Mouse (Mus musculus): Measurements from ENCODE around the gene Aoc2. TPM values are rescaled to one million over a fixed set of nuclear protein-coding genes. Genes with fewer than 3 reads are reported as not detected.

Gene Aoc2
- polyA plus RNA-seq (2012; fragmentation: generic; extraction: Trizol): 1.2 TPM

GRCm38 (mm10) chr11:101324763-101325162, at the start of gene Aoc2:
Gene Aoc2, plus strand, starts transcription at chr11:101325063.
- H3K4me2 ChIP-seq (ENCODE audit: low read depth): no peak within 1 kb of the TSS
- no peaks in the 10 kb centered on the region for H3K79me2 ChIP-seq (ENCODE audit: control insufficient read depth, insufficient read depth)
- no peak within 1 kb of the TSS for H3ac ChIP-seq (ENCODE audit: control insufficient read depth, insufficient read length)
- H3K27me3 ChIP-seq (ENCODE audit: control insufficient read depth, insufficient read depth, insufficient read length): no peaks in the 10 kb centered on the region
- TF ChIP-seq POLR2AphosphoS2 (IDR thresholded peaks at IDR 0.05; ENCODE audit: insufficient read length, low read depth): no peak
- no peak for TF ChIP-seq TCF12 (IDR thresholded peaks at IDR 0.05; ENCODE audit: insufficient read depth, poor library complexity, severe bottlenecking)
- TF ChIP-seq E2F4 (IDR thresholded peaks at IDR 0.05; ENCODE audit: insufficient read depth): no peak
- TF ChIP-seq MYOG (IDR thresholded peaks at IDR 0.05; ENCODE audit: control insufficient read depth in 1 of 3, insufficient read depth in 1 of 3, insufficient read length in 2 of 3, low read depth in 2 of 3): no peak
- no peak for TF ChIP-seq CEBPB (IDR thresholded peaks at IDR 0.05; ENCODE audit: insufficient read depth, poor library complexity, severe bottlenecking)
- TF ChIP-seq MAX (IDR thresholded peaks at IDR 0.05; ENCODE audit: low read depth): no peak
- no peak for TF ChIP-seq MYOD1 (IDR thresholded peaks at IDR 0.05; ENCODE audit: control insufficient read depth in 1 of 3, insufficient read length in 2 of 3, low read depth in 2 of 3)
- TF ChIP-seq SRF (IDR thresholded peaks at IDR 0.05; ENCODE audit: control insufficient read depth, insufficient read length, low read depth): no peak
- no peak for TF ChIP-seq REST (IDR thresholded peaks at IDR 0.05; ENCODE audit: insufficient read depth, insufficient read length)
- TF ChIP-seq POLR2A (IDR thresholded peaks at IDR 0.05; ENCODE audit: insufficient read length, low read depth): no peak
- TF ChIP-seq USF1 (IDR thresholded peaks at IDR 0.05; ENCODE audit: low read depth): no peak
- no peak for TF ChIP-seq TCF3 (IDR thresholded peaks at IDR 0.05; ENCODE audit: insufficient read length, low read depth)
- no peak within 1 kb of the TSS for H3K4me3 ChIP-seq
- H3K36me3 ChIP-seq (ENCODE audit: control insufficient read depth, insufficient read depth): peaks cover 47% of the 10 kb centered on the region

GRCm38 (mm10) chr11:101275309-101275708, 49.6 kb upstream of the Aoc2 start:
- Histone ChIP-seq H3K4me3 (no peak overlapping the region), H3K79me2 (ENCODE audit: control insufficient read depth, insufficient read depth) (no peaks in the 10 kb centered on the region), H3K36me3 (ENCODE audit: control insufficient read depth, insufficient read depth) (no peaks in the 10 kb centered on the region), H3ac (ENCODE audit: control insufficient read depth, insufficient read length) (no peak overlapping the region), H3K27me3 (ENCODE audit: control insufficient read depth, insufficient read depth, insufficient read length) (peaks cover 12% of the 10 kb centered on the region), H3K4me2 (ENCODE audit: low read depth) (no peak overlapping the region)
- TF ChIP-seq SRF (IDR thresholded peaks at IDR 0.05; ENCODE audit: control insufficient read depth, insufficient read length, low read depth) (no peak), CEBPB (IDR thresholded peaks at IDR 0.05; ENCODE audit: insufficient read depth, poor library complexity, severe bottlenecking) (no peak), POLR2AphosphoS2 (IDR thresholded peaks at IDR 0.05; ENCODE audit: insufficient read length, low read depth) (no peak), REST (IDR thresholded peaks at IDR 0.05; ENCODE audit: insufficient read depth, insufficient read length) (no peak), USF1 (IDR thresholded peaks at IDR 0.05; ENCODE audit: low read depth) (no peak), TCF12 (IDR thresholded peaks at IDR 0.05; ENCODE audit: insufficient read depth, poor library complexity, severe bottlenecking) (no peak)

GRCm38 (mm10) chr11:101276319-101277070, 48.4 kb upstream of the Aoc2 start:
- Histone ChIP-seq H3K4me3 (peak overlapping the region; percentile 57), H3ac (ENCODE audit: control insufficient read depth, insufficient read length) (no peak overlapping the region), H3K36me3 (ENCODE audit: control insufficient read depth, insufficient read depth) (no peaks in the 10 kb centered on the region), H3K4me2 (ENCODE audit: low read depth) (no peak overlapping the region), H3K27me3 (ENCODE audit: control insufficient read depth, insufficient read depth, insufficient read length) (peaks cover 2% of the 10 kb centered on the region), H3K79me2 (ENCODE audit: control insufficient read depth, insufficient read depth) (no peaks in the 10 kb centered on the region)
- TF ChIP-seq TCF12 (IDR thresholded peaks at IDR 0.05; ENCODE audit: insufficient read depth, poor library complexity, severe bottlenecking): no peak
- no peak for TF ChIP-seq POLR2AphosphoS2 (IDR thresholded peaks at IDR 0.05; ENCODE audit: insufficient read length, low read depth)
- no peak for TF ChIP-seq CEBPB (IDR thresholded peaks at IDR 0.05; ENCODE audit: insufficient read depth, poor library complexity, severe bottlenecking)
- no peak for TF ChIP-seq MAX (IDR thresholded peaks at IDR 0.05; ENCODE audit: low read depth)
- no peak for TF ChIP-seq POLR2A (IDR thresholded peaks at IDR 0.05; ENCODE audit: insufficient read length, low read depth)
- TF ChIP-seq USF1 (IDR thresholded peaks at IDR 0.05; ENCODE audit: low read depth): no peak
- no peak for TF ChIP-seq SRF (IDR thresholded peaks at IDR 0.05; ENCODE audit: control insufficient read depth, insufficient read length, low read depth)
- no peak for TF ChIP-seq MYOD1 (IDR thresholded peaks at IDR 0.05; ENCODE audit: control insufficient read depth in 1 of 3, insufficient read length in 2 of 3, low read depth in 2 of 3)
- no peak for TF ChIP-seq REST (IDR thresholded peaks at IDR 0.05; ENCODE audit: insufficient read depth, insufficient read length)
- TF ChIP-seq TCF3 (IDR thresholded peaks at IDR 0.05; ENCODE audit: insufficient read length, low read depth): no peak
- TF ChIP-seq MYOG (IDR thresholded peaks at IDR 0.05; ENCODE audit: control insufficient read depth in 1 of 3, insufficient read depth in 1 of 3, insufficient read length in 2 of 3, low read depth in 2 of 3): no peak
- TF ChIP-seq E2F4 (IDR thresholded peaks at IDR 0.05; ENCODE audit: insufficient read depth): no peak

GRCm38 (mm10) chr11:101277381-101278222, 47.3 kb upstream of the Aoc2 start:
- peak overlapping the region; percentile 96 for H3K4me2 ChIP-seq (ENCODE audit: low read depth)
- no peaks in the 10 kb centered on the region for H3K36me3 ChIP-seq (ENCODE audit: control insufficient read depth, insufficient read depth)
- H3ac ChIP-seq (ENCODE audit: control insufficient read depth, insufficient read length): peak overlapping the region; percentile 3
- peak overlapping the region; percentile 57 for H3K4me3 ChIP-seq
- no peaks in the 10 kb centered on the region for H3K79me2 ChIP-seq (ENCODE audit: control insufficient read depth, insufficient read depth)
- H3K27me3 ChIP-seq (ENCODE audit: control insufficient read depth, insufficient read depth, insufficient read length): no peaks in the 10 kb centered on the region
- TF ChIP-seq POLR2A (IDR thresholded peaks at IDR 0.05; ENCODE audit: insufficient read length, low read depth) (no peak), CEBPB (IDR thresholded peaks at IDR 0.05; ENCODE audit: insufficient read depth, poor library complexity, severe bottlenecking) (no peak), MAX (IDR thresholded peaks at IDR 0.05; ENCODE audit: low read depth) (no peak), MYOD1 (IDR thresholded peaks at IDR 0.05; ENCODE audit: control insufficient read depth in 1 of 3, insufficient read length in 2 of 3, low read depth in 2 of 3) (no peak), TCF12 (IDR thresholded peaks at IDR 0.05; ENCODE audit: insufficient read depth, poor library complexity, severe bottlenecking) (no peak), SRF (IDR thresholded peaks at IDR 0.05; ENCODE audit: control insufficient read depth, insufficient read length, low read depth) (no peak), POLR2AphosphoS2 (IDR thresholded peaks at IDR 0.05; ENCODE audit: insufficient read length, low read depth) (no peak), USF1 (IDR thresholded peaks at IDR 0.05; ENCODE audit: low read depth) (no peak), TCF3 (IDR thresholded peaks at IDR 0.05; ENCODE audit: insufficient read length, low read depth) (no peak), E2F4 (IDR thresholded peaks at IDR 0.05; ENCODE audit: insufficient read depth) (no peak), MYOG (IDR thresholded peaks at IDR 0.05; ENCODE audit: control insufficient read depth in 1 of 3, insufficient read depth in 1 of 3, insufficient read length in 2 of 3, low read depth in 2 of 3) (no peak), REST (IDR thresholded peaks at IDR 0.05; ENCODE audit: insufficient read depth, insufficient read length) (no peak)
